In the genomic region with DNA sequence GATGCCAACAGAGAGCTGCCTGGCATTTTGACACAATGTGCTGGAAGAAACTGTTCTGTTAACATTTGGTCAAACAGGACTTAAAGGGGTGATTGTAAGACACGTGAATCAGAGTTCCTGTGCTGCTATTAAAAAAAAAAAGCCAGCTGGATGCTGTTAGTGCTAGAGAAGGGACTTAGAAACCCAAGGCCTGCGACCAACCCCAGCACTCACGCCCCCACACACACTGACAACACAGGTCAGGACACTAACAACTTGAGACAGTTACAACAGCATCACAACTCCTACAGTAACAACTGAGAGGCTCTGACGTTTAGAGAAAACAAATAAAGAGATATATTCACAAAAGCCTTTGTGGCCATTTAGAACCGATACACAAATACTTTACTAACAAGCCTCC, we compare ENCODE assay signal across 20 mouse cellular contexts. TPM values are rescaled to one million over a fixed set of nuclear protein-coding genes. Genes with fewer than 3 reads are reported as not detected.
DNase-seq lines count a peak whose midpoint lies in the region; ATAC-seq and TF ChIP-seq lines count a peak whose summit lies in the region.
"Had no signal": no experiment of that assay in that cellular context is flagged by ENCODE, and none has a peak within 500 bp of the region (broad histone marks: within the 10 kb centered on the region; RNA-seq: fewer than 3 reads in every experiment).

No protein-coding gene starts in this region.

- H3K9ac ChIP-seq in heart, embryonic 15.5 days, result no peak overlapping the region
- H3K9ac ChIP-seq in lung, embryonic 15.5 days, result no peak overlapping the region
- H3K9ac ChIP-seq in intestine, embryonic 15.5 days, result no peak overlapping the region
- no peak overlapping the region for H3K9ac ChIP-seq in stomach, postnatal 0 days (ENCODE audit: low read length)
- H3K9ac ChIP-seq: liver, embryonic 13.5 days; neural tube, embryonic 15.5 days had no signal

- DNase-seq in heart, postnatal 25 days (ENCODE audit: low spot score), result no peak
- DNase-seq in lung, postnatal 4 days, result no peak
- no peak for DNase-seq in stomach, postnatal 0 days (ENCODE audit: low spot score)
- no peak for DNase-seq in frontal cortex, adult 2 months (ENCODE audit: extremely low spot score in 1 of 2, low spot score in 1 of 2)
- DNase-seq: cerebellum, adult 11 months; cerebellum, postnatal 36 days; liver, embryonic 13.5 days; retina, postnatal 1 day; spleen, adult 18-20 months; thymus, adult 18-20 months had no signal

- peaks cover 18% of the 10 kb centered on the region for H3K4me1 ChIP-seq in heart, embryonic 15.5 days (replicated peaks)
- H3K4me1 ChIP-seq in lung, embryonic 15.5 days, result peaks cover 27% of the 10 kb centered on the region
- H3K4me1 ChIP-seq in intestine, embryonic 15.5 days (replicated peaks), result peaks cover 30% of the 10 kb centered on the region
- peaks cover 5% of the 10 kb centered on the region for H3K4me1 ChIP-seq in stomach, postnatal 0 days (replicated peaks; ENCODE audit: control insufficient read depth, insufficient read depth)

- H3K36me3 ChIP-seq in heart, embryonic 15.5 days, result 0 out of 2 replicates have a peak, but pooled peaks cover 4% of the 10 kb centered on the region
- no peaks in the 10 kb centered on the region for H3K36me3 ChIP-seq in lung, embryonic 15.5 days
- no peaks in the 10 kb centered on the region for H3K36me3 ChIP-seq in intestine, embryonic 15.5 days
- no peaks in the 10 kb centered on the region for H3K36me3 ChIP-seq in stomach, postnatal 0 days (ENCODE audit: control insufficient read depth, insufficient read depth, low read length)
- H3K36me3 ChIP-seq: liver, embryonic 13.5 days; neural tube, embryonic 15.5 days had no signal

- H3K27me3 ChIP-seq in heart, embryonic 15.5 days, result no peaks in the 10 kb centered on the region
- H3K27me3 ChIP-seq in lung, embryonic 15.5 days, result no peaks in the 10 kb centered on the region
- no peaks in the 10 kb centered on the region for H3K27me3 ChIP-seq in intestine, embryonic 15.5 days (replicated peaks)
- H3K27me3 ChIP-seq in stomach, postnatal 0 days (ENCODE audit: control insufficient read depth, insufficient read depth, low read length), result no peaks in the 10 kb centered on the region
- H3K27me3 ChIP-seq: liver, embryonic 13.5 days; neural tube, embryonic 15.5 days had no signal

- ATAC-seq in heart, embryonic 15.5 days (replicated peaks; ENCODE audit: insufficient number of reproducible peaks, insufficient read depth, low FRiP score, low read depth), result no peak
- ATAC-seq in lung, embryonic 15.5 days (ENCODE audit: borderline replicate concordance, extremely low read depth, low FRiP score, low TSS enrichment), result no peak
- ATAC-seq in intestine, embryonic 15.5 days, result no peak
- ATAC-seq in stomach, postnatal 0 days (ENCODE audit: low FRiP score, low TSS enrichment), result no peak
- ATAC-seq: CD4-positive, CD25-positive, alpha-beta regulatory T cell, adult 4 months had no signal

- TF ChIP-seq EP300 in stomach, postnatal 0 days (optimal IDR thresholded peaks at IDR 0.05), result no peak

- H3K9me3 ChIP-seq in heart, embryonic 15.5 days (replicated peaks), result 0 out of 2 replicates have a peak, but pooled peaks cover 3% of the 10 kb centered on the region
- peaks cover 5% of the 10 kb centered on the region; the same call in 1 of the 2 replicates for H3K9me3 ChIP-seq in lung, embryonic 15.5 days
- H3K9me3 ChIP-seq in intestine, embryonic 15.5 days, result no peaks in the 10 kb centered on the region
- H3K9me3 ChIP-seq in stomach, postnatal 0 days (ENCODE audit: control insufficient read depth, low read length), result no peaks in the 10 kb centered on the region
- H3K9me3 ChIP-seq: liver, embryonic 13.5 days; neural tube, embryonic 15.5 days had no signal

- no peak for TF ChIP-seq CTCF in stomach, postnatal 0 days (IDR thresholded peaks at IDR 0.05; ENCODE audit: low read depth)

- H3K27ac ChIP-seq in heart, embryonic 15.5 days, result peak overlapping the region; percentile 78
- H3K27ac ChIP-seq in lung, embryonic 15.5 days, result peak overlapping the region; percentile 83; the same call in 1 of the 2 replicates
- H3K27ac ChIP-seq in intestine, embryonic 15.5 days, result peak overlapping the region; percentile 8; the same call in 1 of the 2 replicates
- peak overlapping the region; percentile 61 for H3K27ac ChIP-seq in stomach, postnatal 0 days (replicated peaks)
- H3K27ac ChIP-seq: liver, embryonic 13.5 days; neural tube, embryonic 15.5 days had no signal

- 47% methylated on average over 5 of the region's 5 CpGs for WGBS in heart, embryonic 15.5 days
- 34% methylated on average over 5 of the region's 5 CpGs for WGBS in lung, embryonic 15.5 days
- 44% methylated on average over 5 of the region's 5 CpGs for WGBS in intestine, embryonic 15.5 days
- WGBS in stomach, postnatal 0 days, result 29% methylated on average over 5 of the region's 5 CpGs

- H3K4me2 ChIP-seq in heart, embryonic 15.5 days, result no peak overlapping the region
- no peak overlapping the region for H3K4me2 ChIP-seq in lung, embryonic 15.5 days
- H3K4me2 ChIP-seq in intestine, embryonic 15.5 days (replicated peaks), result no peak overlapping the region
- H3K4me2 ChIP-seq in stomach, postnatal 0 days (replicated peaks; ENCODE audit: low read depth), result no peak overlapping the region
- H3K4me2 ChIP-seq: liver, embryonic 13.5 days; neural tube, embryonic 15.5 days had no signal

- no peak overlapping the region for H3K4me3 ChIP-seq in heart, embryonic 15.5 days
- no peak overlapping the region for H3K4me3 ChIP-seq in lung, embryonic 15.5 days
- no peak overlapping the region for H3K4me3 ChIP-seq in intestine, embryonic 15.5 days (replicated peaks)
- no peak overlapping the region for H3K4me3 ChIP-seq in stomach, postnatal 0 days (ENCODE audit: low read depth, low read length)
- H3K4me3 ChIP-seq: liver, embryonic 13.5 days; neural tube, embryonic 15.5 days had no signal

- intact Hi-C loops in heart, postnatal 25 days (cut with DNase I), result no loop called here

RNA-seq across cellular contexts. Expression of a gene that starts 39.6 kb away (rescaled TPM):
- not detected in 2 replicates for polyA plus RNA-seq in heart, embryonic 15.5 days (2015; fragmentation: Nextera tagmentation; extraction: Ambion mirVana)
- not detected for total RNA-seq in heart, postnatal 25 days (2021)
- not detected in 2 replicates for polyA plus RNA-seq in lung, embryonic 15.5 days (2015; fragmentation: Nextera tagmentation; extraction: Ambion mirVana)
- not detected in 2 replicates for polyA plus RNA-seq in intestine, embryonic 15.5 days (2015; fragmentation: Nextera tagmentation; extraction: Ambion mirVana)
- 0.38 TPM in 1 of 2 replicates, not detected in the other for polyA plus RNA-seq in stomach, postnatal 0 days (2015; fragmentation: Nextera tagmentation; extraction: Ambion mirVana)
- not detected in 2 replicates for polyA plus RNA-seq in frontal cortex, adult 2 months (2012; rRNA removed)
- total RNA-seq: adrenal gland, postnatal 4 days; granulocyte monocyte progenitor cell, adult 5-6 weeks; layer of hippocampus, postnatal 10 days; left cerebral cortex, postnatal 14 days had no signal
- polyA plus RNA-seq: CD4-positive, CD25-positive, alpha-beta regulatory T cell, adult 4 months; embryonic facial prominence, embryonic 11.5 days; liver, embryonic 13.5 days; neural tube, embryonic 15.5 days had no signal

RNA-seq across cellular contexts. Expression of a gene that starts 40.2 kb away (rescaled TPM):
- 22.0 and 24.2 TPM in 2 replicates for polyA plus RNA-seq in heart, embryonic 15.5 days (2015; fragmentation: Nextera tagmentation; extraction: Ambion mirVana)
- 10 to 100 TPM; 21.3 to 22.6 TPM for total RNA-seq in heart, postnatal 25 days (2021)
- polyA plus RNA-seq in lung, embryonic 15.5 days (2015; fragmentation: Nextera tagmentation; extraction: Ambion mirVana), result 29.9 and 30.8 TPM in 2 replicates
- polyA plus RNA-seq in intestine, embryonic 15.5 days (2015; fragmentation: Nextera tagmentation; extraction: Ambion mirVana), result 66.4 and 72.6 TPM in 2 replicates
- polyA plus RNA-seq in stomach, postnatal 0 days (2015; fragmentation: Nextera tagmentation; extraction: Ambion mirVana), result 56.9 and 57.2 TPM in 2 replicates
- 28.5 and 30.0 TPM in 2 replicates for polyA plus RNA-seq in frontal cortex, adult 2 months (2012; rRNA removed)

Comparison
In these comparisons a context has a peak if more than half of its experiments do, and no peak if none do; other contexts are left out.
1. H3K27ac ChIP-seq: peak in every context shown above with its lines; median percentile 83 in lung, embryonic 15.5 days; 78 in heart, embryonic 15.5 days; 61 in stomach, postnatal 0 days; 8 in intestine, embryonic 15.5 days.